Mouse (Mus musculus): ENCODE data around the gene Zfp324. TPM values are rescaled to one million over a fixed set of nuclear protein-coding genes. Genes with fewer than 3 reads are reported as not detected.
A peak's percentile ranks its signal among the peaks of the same experiment; 100 is the strongest.

Zfp324 gene
- total and polyA plus RNA-seq, 2 experiments from 2014 or later: 7.1 to 30.1 TPM

- no peak for TF ChIP-seq CTCF (IDR thresholded peaks at IDR 0.05; ENCODE audit: low read depth)
- WGBS: 90% methylated on average over 7 of the region's 7 CpGs
- Histone ChIP-seq H3K4me1 (ENCODE audit: insufficient read depth, low read length) (no peaks in the 10 kb centered on the region), H3K4me3 (ENCODE audit: low read length) (no peak overlapping the region), H3K9ac (replicated peaks; ENCODE audit: low read length) (no peak overlapping the region), H3K36me3 (ENCODE audit: insufficient read depth, low read length) (no peaks in the 10 kb centered on the region), H3K27ac (no peak overlapping the region), H3K9me3 (ENCODE audit: low read length) (no peaks in the 10 kb centered on the region), H3K4me2 (ENCODE audit: low read depth, low read length) (no peak overlapping the region), H3K27me3 (ENCODE audit: insufficient read depth, low read length) (no peaks in the 10 kb centered on the region)
- no peak for ATAC-seq
- DNase-seq (ENCODE audit: low spot score): no peak
Measured at GRCm38 (mm10) chr7:12980291-12980690, 14.7 kb downstream of the Zfp324 start.

- no peaks in the 10 kb centered on the region for H3K36me3 ChIP-seq (ENCODE audit: insufficient read depth, low read length)
- no peaks in the 10 kb centered on the region for H3K4me1 ChIP-seq (ENCODE audit: insufficient read depth, low read length)
- H3K27ac ChIP-seq: no peak overlapping the region
- no peak for DNase-seq (ENCODE audit: low spot score)
- no peaks in the 10 kb centered on the region for H3K9me3 ChIP-seq (ENCODE audit: low read length)
- no peak for ATAC-seq
- WGBS: 85% methylated on average over 1 of the region's 1 CpGs
- TF ChIP-seq CTCF (IDR thresholded peaks at IDR 0.05; ENCODE audit: low read depth): no peak
- H3K9ac ChIP-seq (replicated peaks; ENCODE audit: low read length): no peak overlapping the region
- H3K27me3 ChIP-seq (ENCODE audit: insufficient read depth, low read length): no peaks in the 10 kb centered on the region
- no peak overlapping the region for H3K4me2 ChIP-seq (ENCODE audit: low read depth, low read length)
- H3K4me3 ChIP-seq (ENCODE audit: low read length): no peak overlapping the region
Measured at GRCm38 (mm10) chr7:12985724-12986123, 20.1 kb downstream of the Zfp324 start.

GRCm38 (mm10) chr7:12986906-12987305 is 21.3 kb downstream of the Zfp324 start:
- DNase-seq (ENCODE audit: low spot score): no peak
- 87% methylated on average over 8 of the region's 8 CpGs for WGBS
- Histone ChIP-seq H3K9ac (replicated peaks; ENCODE audit: low read length) (no peak overlapping the region), H3K4me1 (ENCODE audit: insufficient read depth, low read length) (no peaks in the 10 kb centered on the region), H3K4me2 (ENCODE audit: low read depth, low read length) (no peak overlapping the region), H3K27me3 (ENCODE audit: insufficient read depth, low read length) (no peaks in the 10 kb centered on the region), H3K4me3 (ENCODE audit: low read length) (no peak overlapping the region), H3K9me3 (ENCODE audit: low read length) (no peaks in the 10 kb centered on the region), H3K36me3 (ENCODE audit: insufficient read depth, low read length) (no peaks in the 10 kb centered on the region), H3K27ac (no peak overlapping the region)
- ATAC-seq: no peak
- TF ChIP-seq CTCF (IDR thresholded peaks at IDR 0.05; ENCODE audit: low read depth): no peak

- ATAC-seq (no peak), DNase-seq (ENCODE audit: low spot score) (no peak)
- H3K36me3 ChIP-seq (ENCODE audit: insufficient read depth, low read length): no peaks in the 10 kb centered on the region
- no peaks in the 10 kb centered on the region for H3K27me3 ChIP-seq (ENCODE audit: insufficient read depth, low read length)
- no peak overlapping the region for H3K4me2 ChIP-seq (ENCODE audit: low read depth, low read length)
- H3K27ac ChIP-seq: no peak overlapping the region
- 86% methylated on average over 8 of the region's 8 CpGs for WGBS
- H3K4me3 ChIP-seq (ENCODE audit: low read length): no peak overlapping the region
- no peaks in the 10 kb centered on the region for H3K4me1 ChIP-seq (ENCODE audit: insufficient read depth, low read length)
- no peak for TF ChIP-seq CTCF (IDR thresholded peaks at IDR 0.05; ENCODE audit: low read depth)
- H3K9me3 ChIP-seq (ENCODE audit: low read length): no peaks in the 10 kb centered on the region
- no peak overlapping the region for H3K9ac ChIP-seq (replicated peaks; ENCODE audit: low read length)
Measured at GRCm38 (mm10) chr7:12987409-12988189, 22.0 kb downstream of the Zfp324 start.

GRCm38 (mm10) chr7:12992222-12992621 is 26.6 kb downstream of the Zfp324 start:
- H3K4me3 ChIP-seq (ENCODE audit: low read length): no peak overlapping the region
- H3K9ac ChIP-seq (replicated peaks; ENCODE audit: low read length): no peak overlapping the region
- DNase-seq (ENCODE audit: low spot score) (no peak), ATAC-seq (no peak)
- no peak overlapping the region for H3K4me2 ChIP-seq (ENCODE audit: low read depth, low read length)
- peak; percentile 46 for TF ChIP-seq CTCF (IDR thresholded peaks at IDR 0.05; ENCODE audit: low read depth)
- H3K36me3 ChIP-seq (ENCODE audit: insufficient read depth, low read length): no peaks in the 10 kb centered on the region
- no peaks in the 10 kb centered on the region for H3K9me3 ChIP-seq (ENCODE audit: low read length)
- no peak overlapping the region for H3K27ac ChIP-seq
- no peaks in the 10 kb centered on the region for H3K27me3 ChIP-seq (ENCODE audit: insufficient read depth, low read length)
- WGBS: 6% methylated on average over 3 of the region's 3 CpGs
- no peaks in the 10 kb centered on the region for H3K4me1 ChIP-seq (ENCODE audit: insufficient read depth, low read length)

GRCm38 (mm10) chr7:12993148-12993547 is 27.5 kb downstream of the Zfp324 start:
- no peak overlapping the region for H3K9ac ChIP-seq (replicated peaks; ENCODE audit: low read length)
- WGBS: 90% methylated on average over 10 of the region's 10 CpGs

GRCm38 (mm10) chr7:12995862-12996261 is 30.2 kb downstream of the Zfp324 start:
- H3K4me1 ChIP-seq (ENCODE audit: insufficient read depth, low read length): no peaks in the 10 kb centered on the region
- H3K36me3 ChIP-seq (ENCODE audit: insufficient read depth, low read length): no peaks in the 10 kb centered on the region
- DNase-seq (ENCODE audit: low spot score) (no peak), ATAC-seq (no peak)
- H3K9me3 ChIP-seq (ENCODE audit: low read length): no peaks in the 10 kb centered on the region
- no peak overlapping the region for H3K4me2 ChIP-seq (ENCODE audit: low read depth, low read length)
- no peak overlapping the region for H3K4me3 ChIP-seq (ENCODE audit: low read length)
- no peaks in the 10 kb centered on the region for H3K27me3 ChIP-seq (ENCODE audit: insufficient read depth, low read length)
- no peak overlapping the region for H3K27ac ChIP-seq
- no peak for TF ChIP-seq CTCF (IDR thresholded peaks at IDR 0.05; ENCODE audit: low read depth)
- H3K9ac ChIP-seq (replicated peaks; ENCODE audit: low read length): no peak overlapping the region

More at GRCm38 (mm10) chr7:12993148-12993547, 27.5 kb downstream of the Zfp324 start:
- ATAC-seq: no peak
- Histone ChIP-seq H3K27ac (no peak overlapping the region), H3K4me2 (ENCODE audit: low read depth, low read length) (no peak overlapping the region), H3K4me1 (ENCODE audit: insufficient read depth, low read length) (no peaks in the 10 kb centered on the region), H3K4me3 (ENCODE audit: low read length) (no peak overlapping the region), H3K9me3 (ENCODE audit: low read length) (no peaks in the 10 kb centered on the region), H3K36me3 (ENCODE audit: insufficient read depth, low read length) (no peaks in the 10 kb centered on the region), H3K27me3 (ENCODE audit: insufficient read depth, low read length) (no peaks in the 10 kb centered on the region)
- DNase-seq (ENCODE audit: low spot score): no peak
- no peak for TF ChIP-seq CTCF (IDR thresholded peaks at IDR 0.05; ENCODE audit: low read depth)

Data from hindbrain, postnatal 0 days (tissue).